ENCODE assay signal across 26 mouse cellular contexts in the genomic region with DNA sequence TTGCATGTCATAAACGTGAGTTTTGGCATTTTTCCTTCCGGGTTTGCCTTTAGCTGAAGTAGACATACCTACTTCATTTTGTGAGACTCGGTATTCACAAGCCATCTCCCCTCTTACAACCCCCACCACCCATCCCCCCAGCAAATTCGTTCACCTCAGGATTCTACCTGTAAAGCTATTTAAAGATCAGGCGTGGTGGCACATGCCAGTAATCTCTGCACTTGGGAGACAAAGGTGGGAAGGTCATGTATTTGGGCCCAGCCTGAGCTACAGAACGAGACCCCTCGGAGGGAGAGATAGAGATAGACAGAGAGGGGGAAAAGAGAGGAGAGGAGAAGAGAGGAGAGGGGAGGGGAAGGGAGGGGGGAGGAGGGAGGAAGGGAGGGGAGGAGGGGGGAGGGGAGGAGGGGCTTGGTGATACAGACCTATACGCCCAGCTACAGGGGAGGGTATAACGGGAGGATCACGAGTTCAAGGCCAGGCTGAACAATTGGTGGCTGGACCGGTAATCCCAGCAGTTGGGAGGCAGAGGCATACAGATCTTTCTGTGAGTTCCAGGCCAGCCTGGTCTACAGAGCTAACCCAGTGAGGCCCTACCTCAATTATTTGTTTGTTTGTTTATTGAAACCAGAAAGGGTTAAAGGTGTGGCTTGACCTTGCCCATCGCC.
DNase-seq lines count a peak whose midpoint lies in the region; ATAC-seq and TF ChIP-seq lines count a peak whose summit lies in the region.
"Had no signal": no experiment of that assay in that cellular context is flagged by ENCODE, and none has a peak within 500 bp of the region (broad histone marks: within the 10 kb centered on the region; RNA-seq: fewer than 3 reads in every experiment).

No protein-coding gene starts in this region.

- peaks cover 18% of the 10 kb centered on the region for H3K4me1 ChIP-seq in lung, embryonic 16.5 days (replicated peaks; ENCODE audit: control insufficient read depth, insufficient read depth, low read length)
- H3K4me1 ChIP-seq in cortical plate, adult 2 months (ENCODE audit: control insufficient read depth, insufficient read depth, low read length): no peaks in the 10 kb centered on the region
- H3K4me1 ChIP-seq: forebrain, embryonic 13.5 days had no signal

- no peak overlapping the region for H3K4me3 ChIP-seq in lung, embryonic 16.5 days (ENCODE audit: low read length)
- no peak overlapping the region for H3K4me3 ChIP-seq in cortical plate, adult 2 months (ENCODE audit: insufficient read depth, low read length)
- H3K4me3 ChIP-seq: embryonic facial prominence, embryonic 10.5 days; embryonic facial prominence, embryonic 12.5 days; forebrain, embryonic 13.5 days had no signal

- intact Hi-C loops in gastrocnemius, postnatal 14 days (cut with DNase I; ENCODE audit: low total_unique reads): no loop called here

- DNase-seq in lung, adult 18-20 months: no peak
- DNase-seq in ES-CJ7 (ENCODE audit: low read depth, low spot score) (peak; percentile 92), R1 (ENCODE audit: low read depth, low spot score) (peak; percentile 83)
- no peak for DNase-seq in adrenal gland, adult 2 months
- no peak for DNase-seq in gastrocnemius, postnatal 14 days
- DNase-seq: adrenal gland, postnatal 10 days; adrenal gland, postnatal 25 days; B cell, adult 2 months; cerebellum, adult 11 months; cerebellum, adult 18-20 months; cerebellum, adult 8-10 months; cerebellum, adult 9-11 months; cerebellum, postnatal 14 days; cerebellum, postnatal 36 days had no signal

- H3K27ac ChIP-seq in lung, embryonic 16.5 days (ENCODE audit: low read length): peak overlapping the region; percentile 47; the same call in 1 of the 2 replicates
- H3K27ac ChIP-seq in cortical plate, adult 2 months (ENCODE audit: insufficient read depth, low read length): 0 out of 2 replicates have a peak overlapping the region, but pooled peaks have one; percentile 29
- H3K27ac ChIP-seq: embryonic facial prominence, embryonic 10.5 days; embryonic facial prominence, embryonic 12.5 days; forebrain, embryonic 13.5 days had no signal

- 72% methylated on average over 12 of the region's 12 CpGs for WGBS in lung, embryonic 16.5 days

- no peaks in the 10 kb centered on the region for H3K36me3 ChIP-seq in lung, embryonic 16.5 days (ENCODE audit: control insufficient read depth, insufficient read depth, low read length)
- H3K36me3 ChIP-seq: embryonic facial prominence, embryonic 10.5 days; embryonic facial prominence, embryonic 12.5 days; G1E had no signal

- H3K4me2 ChIP-seq in lung, embryonic 16.5 days (ENCODE audit: low read depth, low read length): no peak overlapping the region
- H3K4me2 ChIP-seq: embryonic facial prominence, embryonic 12.5 days; forebrain, embryonic 13.5 days had no signal

- no peaks in the 10 kb centered on the region for H3K27me3 ChIP-seq in lung, embryonic 16.5 days (ENCODE audit: control insufficient read depth, insufficient read depth, low read depth, low read length)
- H3K27me3 ChIP-seq: CH12.LX; embryonic facial prominence, embryonic 12.5 days; forebrain, embryonic 13.5 days; Patski had no signal

- no peak for ATAC-seq in lung, embryonic 16.5 days (ENCODE audit: low read depth)
- no peak for ATAC-seq in megakaryocyte progenitor cell, adult 5-6 weeks (replicated peaks; ENCODE audit: poor library complexity)
- ATAC-seq: activated CD4-positive, CD25-positive, alpha-beta regulatory T cell, adult 4 months; CD4-positive, CD25-positive, alpha-beta regulatory T cell, adult 4 months; forebrain, embryonic 13.5 days; forebrain, embryonic 16.5 days; Patski had no signal

- TF ChIP-seq POLR2A in cortical plate, adult 2 months (IDR thresholded peaks at IDR 0.05; ENCODE audit: extremely low read depth, insufficient read depth, low read length): no peak

- no peak for TF ChIP-seq CTCF in cortical plate, adult 2 months (IDR thresholded peaks at IDR 0.05; ENCODE audit: extremely low read depth, insufficient read depth, low read length)

- no peaks in the 10 kb centered on the region for H3K9me3 ChIP-seq in lung, embryonic 16.5 days (ENCODE audit: control insufficient read depth, low read length)
- H3K9me3 ChIP-seq: embryonic facial prominence, embryonic 10.5 days; embryonic facial prominence, embryonic 12.5 days; forebrain, embryonic 13.5 days had no signal

- no peak overlapping the region for H3K9ac ChIP-seq in lung, embryonic 16.5 days (ENCODE audit: low read length)
- H3K9ac ChIP-seq: embryonic facial prominence, embryonic 12.5 days; forebrain, embryonic 13.5 days had no signal

Comparison
In these comparisons a context has a peak if more than half of its experiments do, and no peak if none do; other contexts are left out.
1. DNase-seq: peak in ES-CJ7 (single experiment) and R1 (single experiment); none in lung, adult 18-20 months (0 of 2), adrenal gland, adult 2 months (single experiment) and gastrocnemius, postnatal 14 days (single experiment).